Mouse (Mus musculus): Measurements from ENCODE around the gene Creld2. TPM values are rescaled to one million over a fixed set of nuclear protein-coding genes. Genes with fewer than 3 reads are reported as not detected.

The Creld2 gene
- total and polyA plus RNA-seq, 3 experiments: 13.6 to 24.7 (median 23.6) TPM

DNA sequence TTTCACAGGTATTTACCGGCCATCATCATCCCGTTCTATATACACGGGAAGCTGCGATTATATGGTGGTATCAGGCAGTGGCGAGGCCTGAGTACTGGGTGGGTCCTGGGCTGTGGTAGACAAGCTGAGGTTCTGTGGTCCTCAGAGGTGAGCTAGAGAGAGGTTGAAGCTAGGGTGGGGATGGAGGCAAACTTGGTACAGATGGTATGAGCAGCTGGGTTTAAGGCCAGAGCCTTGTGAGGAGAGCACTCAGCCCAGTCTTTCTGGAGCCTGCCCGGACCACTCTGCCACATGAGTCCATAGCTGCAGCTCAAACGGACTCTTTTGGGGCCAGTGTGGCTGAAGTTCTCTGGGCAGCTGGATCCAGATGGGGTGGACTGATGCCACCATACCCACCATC is 37.9 kb downstream of the Creld2 start:
- Histone ChIP-seq H3K4me1 (ENCODE audit: control insufficient read depth, insufficient read depth, low read length) (peaks cover 28% of the 10 kb centered on the region), H3K9ac (ENCODE audit: low read depth, low read length) (no peak overlapping the region), H3K36me3 (ENCODE audit: control insufficient read depth, insufficient read depth, low read length) (no peaks in the 10 kb centered on the region), H3K79me2 (replicated peaks; ENCODE audit: control insufficient read depth, insufficient read depth, low read length) (no peaks in the 10 kb centered on the region), H3K27me3 (ENCODE audit: control insufficient read depth, insufficient read depth, low read length) (no peaks in the 10 kb centered on the region), H3K4me3 (no peak overlapping the region), H3K27ac (peak overlapping the region; percentile 65)
- no peak for TF ChIP-seq POLR2A (IDR thresholded peaks at IDR 0.05; ENCODE audit: insufficient read depth, low read depth, low read length)
- TF ChIP-seq CTCF (IDR thresholded peaks at IDR 0.05): no peak
- no peak for TF ChIP-seq EP300 (IDR thresholded peaks at IDR 0.05; ENCODE audit: insufficient read depth, low read depth, low read length)
- WGBS: 96% methylated on average over 7 of the region's 7 CpGs
- intact Hi-C loops (cut with DNase I): no loop called here
- DNase-seq: peak in 1 of 2 experiments; percentile 18

DNA sequence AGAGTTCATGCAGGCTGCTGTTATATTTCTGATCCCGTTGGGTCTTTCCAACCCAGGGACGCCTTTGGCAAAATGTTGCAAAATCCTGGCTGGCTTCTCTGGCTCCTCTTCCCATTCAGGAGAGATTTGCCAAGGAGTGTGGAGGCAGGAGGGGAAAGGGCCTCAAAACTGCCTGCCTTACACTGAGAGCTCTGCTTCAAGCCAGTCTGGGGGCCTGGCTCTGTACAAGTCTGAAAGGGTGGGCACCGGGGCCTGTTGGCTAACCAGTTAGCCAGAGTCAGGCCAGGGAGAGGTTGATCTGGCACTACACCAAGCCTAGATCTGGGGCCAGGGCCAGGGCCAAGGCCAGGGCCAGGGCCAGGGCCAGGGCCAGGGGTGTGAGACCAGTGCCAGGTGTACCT is 38.7 kb downstream of the Creld2 start:
- H3K36me3 ChIP-seq (ENCODE audit: control insufficient read depth, insufficient read depth, low read length): no peaks in the 10 kb centered on the region
- no peak overlapping the region for H3K9ac ChIP-seq (ENCODE audit: low read depth, low read length)
- no peaks in the 10 kb centered on the region for H3K79me2 ChIP-seq (replicated peaks; ENCODE audit: control insufficient read depth, insufficient read depth, low read length)
- intact Hi-C loops (cut with DNase I): no loop called here
- H3K27me3 ChIP-seq (ENCODE audit: control insufficient read depth, insufficient read depth, low read length): no peaks in the 10 kb centered on the region
- H3K27ac ChIP-seq: peak overlapping the region; percentile 65
- peak; percentile 76 to 85 for DNase-seq
- H3K4me3 ChIP-seq: no peak overlapping the region
- H3K4me1 ChIP-seq (ENCODE audit: control insufficient read depth, insufficient read depth, low read length): peaks cover 28% of the 10 kb centered on the region
- WGBS: 43% methylated on average over 3 of the region's 3 CpGs
- TF ChIP-seq POLR2A (IDR thresholded peaks at IDR 0.05; ENCODE audit: insufficient read depth, low read depth, low read length): no peak
- 0 out of 2 replicates have a peak, but pooled peaks have one; percentile 20 for TF ChIP-seq EP300 (IDR thresholded peaks at IDR 0.05; ENCODE audit: insufficient read depth, low read depth, low read length)

DNA sequence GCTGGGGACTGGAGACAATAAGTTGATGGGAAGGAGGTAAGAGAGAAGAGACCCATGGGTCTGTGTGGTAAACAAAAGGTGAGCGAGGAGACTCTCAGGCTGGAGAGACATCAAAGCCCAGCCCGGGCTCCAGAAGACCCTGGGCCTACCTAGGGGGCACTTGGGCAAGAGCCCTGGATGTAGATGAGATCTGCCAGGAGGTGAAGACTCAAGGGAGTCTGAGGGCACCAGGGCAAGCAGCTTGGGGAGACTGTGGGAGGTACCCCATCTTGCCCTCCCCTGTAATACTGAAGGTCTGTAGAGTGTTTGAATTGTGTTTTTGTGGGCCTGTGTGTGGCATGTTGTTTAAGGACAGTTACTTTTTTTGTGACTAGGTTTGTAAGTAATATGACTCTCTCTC is 39.3 kb downstream of the Creld2 start:
- WGBS: 84% methylated on average over 2 of the region's 2 CpGs
- Histone ChIP-seq H3K27ac (peak overlapping the region; percentile 65), H3K79me2 (replicated peaks; ENCODE audit: control insufficient read depth, insufficient read depth, low read length) (no peaks in the 10 kb centered on the region), H3K27me3 (ENCODE audit: control insufficient read depth, insufficient read depth, low read length) (no peaks in the 10 kb centered on the region), H3K36me3 (ENCODE audit: control insufficient read depth, insufficient read depth, low read length) (no peaks in the 10 kb centered on the region), H3K4me1 (ENCODE audit: control insufficient read depth, insufficient read depth, low read length) (peaks cover 28% of the 10 kb centered on the region), H3K4me3 (no peak overlapping the region), H3K9ac (ENCODE audit: low read depth, low read length) (no peak overlapping the region)
- DNase-seq: no peak
- TF ChIP-seq CTCF (IDR thresholded peaks at IDR 0.05): no peak
- no peak for TF ChIP-seq EP300 (IDR thresholded peaks at IDR 0.05; ENCODE audit: insufficient read depth, low read depth, low read length)
- TF ChIP-seq POLR2A (IDR thresholded peaks at IDR 0.05; ENCODE audit: insufficient read depth, low read depth, low read length): no peak
- intact Hi-C loops (cut with DNase I): no loop called here

DNA sequence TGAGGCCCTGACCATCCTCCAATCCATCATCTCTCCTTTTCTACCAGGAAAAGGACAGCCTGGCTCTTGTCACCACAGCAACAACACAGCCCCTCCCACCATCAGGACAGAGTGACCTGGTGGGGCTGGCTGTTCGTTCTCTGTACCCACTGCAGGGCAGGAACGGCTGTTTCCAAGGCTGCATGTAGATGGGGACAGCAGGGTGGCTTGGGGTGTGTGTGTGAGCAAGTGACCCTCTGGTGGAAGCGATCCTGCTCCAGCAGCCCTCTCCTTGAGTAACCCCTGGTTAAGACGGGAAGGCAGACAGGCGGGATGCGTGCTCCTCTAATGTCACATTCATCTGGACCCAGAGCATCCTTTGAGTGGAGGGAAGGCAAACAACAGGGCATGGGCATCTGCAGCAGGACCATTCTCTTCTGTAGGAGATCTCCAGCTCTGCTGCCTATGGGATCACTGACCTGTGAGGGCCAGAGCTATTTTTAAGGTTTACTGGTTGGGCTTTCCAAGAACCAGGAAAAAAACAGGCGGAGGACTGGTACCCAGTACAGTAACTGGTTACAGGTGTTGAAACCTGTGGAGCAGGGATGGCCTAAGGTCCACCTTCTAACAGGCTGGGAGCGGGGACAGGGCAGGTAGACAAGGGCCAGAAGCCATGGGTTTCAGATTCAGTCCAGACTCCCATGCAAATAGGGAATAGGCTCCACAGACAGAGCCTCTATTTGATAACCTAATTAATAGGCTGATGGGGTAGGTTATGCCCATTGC is 39.9 kb downstream of the Creld2 start:
- Histone ChIP-seq H3K4me1 (ENCODE audit: control insufficient read depth, insufficient read depth, low read length) (peaks cover 24% of the 10 kb centered on the region), H3K79me2 (replicated peaks; ENCODE audit: control insufficient read depth, insufficient read depth, low read length) (no peaks in the 10 kb centered on the region), H3K9ac (ENCODE audit: low read depth, low read length) (no peak overlapping the region), H3K27ac (peak overlapping the region; percentile 23; the same call in 1 of the 2 replicates), H3K4me3 (no peak overlapping the region), H3K36me3 (ENCODE audit: control insufficient read depth, insufficient read depth, low read length) (no peaks in the 10 kb centered on the region), H3K27me3 (ENCODE audit: control insufficient read depth, insufficient read depth, low read length) (no peaks in the 10 kb centered on the region)
- intact Hi-C loops (cut with DNase I): no loop called here
- TF ChIP-seq POLR2A (IDR thresholded peaks at IDR 0.05; ENCODE audit: insufficient read depth, low read depth, low read length): no peak
- TF ChIP-seq CTCF (IDR thresholded peaks at IDR 0.05): no peak
- no peak for TF ChIP-seq EP300 (IDR thresholded peaks at IDR 0.05; ENCODE audit: insufficient read depth, low read depth, low read length)
- 69% methylated on average over 8 of the region's 8 CpGs for WGBS
- peak in 1 of 2 experiments; percentile 33 for DNase-seq

DNA sequence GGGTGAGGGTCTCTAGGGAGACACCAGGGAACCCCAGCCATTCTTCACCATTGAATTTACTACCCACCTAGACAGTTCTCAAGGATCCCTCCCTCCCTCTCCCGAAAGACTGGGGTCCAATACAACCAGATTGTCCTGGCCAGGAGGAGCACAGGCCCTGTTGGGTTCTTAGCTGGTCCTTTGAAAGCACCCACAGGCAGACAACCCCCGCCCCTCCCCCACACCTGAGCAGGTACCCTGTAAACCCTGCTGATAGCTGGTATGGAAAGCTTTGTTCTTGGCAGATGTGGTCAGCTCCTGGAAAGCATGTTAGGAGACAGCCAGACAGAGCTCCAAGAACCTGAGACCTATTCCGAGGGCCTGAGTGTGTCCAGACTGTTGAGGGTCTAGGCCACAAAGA is 41.3 kb downstream of the Creld2 start:
- intact Hi-C loops (cut with DNase I): loop anchor here (10.0 kb wide), 1 partner anchor 614 kb away; the partner anchor contains the start of gene Arsa
- DNase-seq: peak in 1 of 2 experiments; percentile 32
- H3K27ac ChIP-seq: peak overlapping the region; percentile 98; the same call in 1 of the 2 replicates
- TF ChIP-seq EP300 (IDR thresholded peaks at IDR 0.05; ENCODE audit: insufficient read depth, low read depth, low read length): no peak
- TF ChIP-seq POLR2A (IDR thresholded peaks at IDR 0.05; ENCODE audit: insufficient read depth, low read depth, low read length): no peak
- TF ChIP-seq CTCF (IDR thresholded peaks at IDR 0.05): no peak
- peaks cover 9% of the 10 kb centered on the region for H3K36me3 ChIP-seq (ENCODE audit: control insufficient read depth, insufficient read depth, low read length)
- H3K4me1 ChIP-seq (ENCODE audit: control insufficient read depth, insufficient read depth, low read length): peaks cover 14% of the 10 kb centered on the region
- H3K9ac ChIP-seq (ENCODE audit: low read depth, low read length): no peak overlapping the region
- H3K79me2 ChIP-seq (replicated peaks; ENCODE audit: control insufficient read depth, insufficient read depth, low read length): no peaks in the 10 kb centered on the region
- no peak overlapping the region for H3K4me3 ChIP-seq
- H3K27me3 ChIP-seq (ENCODE audit: control insufficient read depth, insufficient read depth, low read length): no peaks in the 10 kb centered on the region
- 90% methylated on average over 3 of the region's 3 CpGs for WGBS
